Mouse (Mus musculus) subcutaneous adipose tissue, adult 2 months (tissue): ENCODE data around the gene Tcp11l2. TPM values are rescaled to one million over a fixed set of nuclear protein-coding genes. Genes with fewer than 3 reads are reported as not detected.

Source experiments
- polyA plus RNA-seq: library from polyadenylated mRNA; depleted of rRNA; stranded (reverse); fragments of >200 nt; gene quantifications from 2 replicates; pipeline ENCODE4 v1.2.3, GENCODE M21; 2012; ENCODE audit warnings: low replicate concordance; rRNA removed

The Tcp11l2 gene
- polyA plus RNA-seq = 40.8 and 53.8 TPM in 2 replicates

GRCm38 (mm10) chr10:84576395-84577070, at the start of gene Tcp11l2:
Tcp11l2 (plus strand) TSS chr10:84576626.

GRCm38 (mm10) chr10:84533912-84534671, 42.3 kb upstream of the Tcp11l2 start, which contains the start of gene Ckap4:
Ckap4 (minus strand) TSS chr10:84534062.

GRCm38 (mm10) chr10:84621826-84622790, 45.7 kb downstream of the Tcp11l2 start, which contains the start of gene Polr3b:
Polr3b (plus strand) TSS chr10:84622292.

Other genes starting within 250 kb of the Tcp11l2 start
- 28.4 and 29.4 TPM in 2 replicates for gene Nuak1, start 136.0 kb upstream of the Tcp11l2 start, polyA plus RNA-seq
- gene Ckap4, start 42.6 kb upstream of the Tcp11l2 start, polyA plus RNA-seq = 12.6 and 52.6 TPM in 2 replicates
- 4.3 and 8.3 TPM in 2 replicates for gene Polr3b, start 45.7 kb downstream of the Tcp11l2 start, polyA plus RNA-seq
- 0.04 and 0.11 TPM in 2 replicates for gene Rfx4, start 179.4 kb downstream of the Tcp11l2 start, polyA plus RNA-seq